Mouse (Mus musculus): Measurements from ENCODE around the gene Ubl3. TPM values are rescaled to one million over a fixed set of nuclear protein-coding genes. Genes with fewer than 3 reads are reported as not detected.

Ubl3 gene
- polyA plus RNA-seq, 1 experiment from 2014 or later: 79.3 TPM

DNA sequence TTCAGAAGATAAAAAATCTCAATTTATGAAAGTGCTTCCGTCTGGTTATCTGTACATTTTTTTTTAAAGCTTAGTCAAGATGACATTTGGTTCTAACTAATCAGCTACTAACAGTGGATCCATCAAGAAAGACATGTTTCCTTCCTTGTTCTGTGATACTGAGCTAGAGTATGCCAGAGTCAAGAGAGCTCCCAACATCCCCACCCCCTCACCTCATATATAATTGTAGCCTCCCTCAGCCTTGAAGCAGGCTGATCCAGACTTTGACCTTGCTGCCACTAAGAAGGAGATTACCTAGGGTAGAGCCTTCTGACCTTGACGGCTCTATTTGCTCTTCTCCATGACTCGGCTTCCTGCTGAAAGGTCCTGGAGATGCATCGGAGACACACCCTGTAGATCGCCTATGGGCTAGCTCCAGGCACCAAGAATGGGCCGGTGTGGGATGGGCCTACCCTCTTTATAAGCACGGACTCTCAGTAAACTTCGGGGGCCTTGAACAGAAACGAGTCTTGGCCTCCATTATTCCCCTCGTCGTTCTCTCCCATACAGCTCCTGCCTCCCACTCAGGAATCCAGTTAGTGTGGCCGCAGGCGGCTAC, 27.9 kb upstream of the Ubl3 start:
- H3K9me3 ChIP-seq: no peaks in the 10 kb centered on the region
- H3K9ac ChIP-seq: no peak overlapping the region
- H3K36me3 ChIP-seq: no peaks in the 10 kb centered on the region
- H3K4me1 ChIP-seq: peaks cover 12% of the 10 kb centered on the region; the same call in 1 of the 2 replicates
- H3K27me3 ChIP-seq: no peaks in the 10 kb centered on the region
- H3K27ac ChIP-seq: no peak overlapping the region
- H3K4me2 ChIP-seq (replicated peaks): no peak overlapping the region
- no peak overlapping the region for H3K4me3 ChIP-seq
- WGBS: 91% methylated on average over 13 of the region's 13 CpGs
- no peak for ATAC-seq (ENCODE audit: insufficient number of reproducible peaks, insufficient read depth, low FRiP score, low TSS enrichment)

DNA sequence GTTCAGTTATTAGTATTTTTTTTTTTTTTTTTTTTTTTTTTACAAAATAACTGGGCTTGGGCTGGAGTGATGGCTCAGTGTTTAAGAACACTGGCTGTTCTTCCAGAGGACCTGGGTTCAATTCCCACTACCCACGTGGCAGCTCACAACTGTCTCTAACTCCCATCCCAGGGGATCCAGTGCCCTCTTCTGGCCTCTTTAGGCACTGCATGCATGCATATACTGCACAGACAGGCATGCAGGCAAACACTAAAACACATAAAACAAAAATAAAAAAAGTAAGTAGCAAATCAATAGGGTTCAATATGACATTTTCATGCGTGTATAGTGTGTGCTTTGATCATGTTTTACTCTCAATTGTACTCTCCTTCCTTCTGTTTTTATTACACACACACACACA, 26.6 kb upstream of the Ubl3 start:
- Histone ChIP-seq H3K9ac (no peak overlapping the region), H3K36me3 (no peaks in the 10 kb centered on the region), H3K4me3 (no peak overlapping the region), H3K4me1 (peaks cover 23% of the 10 kb centered on the region), H3K9me3 (no peaks in the 10 kb centered on the region), H3K27me3 (no peaks in the 10 kb centered on the region), H3K27ac (no peak overlapping the region), H3K4me2 (replicated peaks) (no peak overlapping the region)
- WGBS: 88% methylated on average over 2 of the region's 2 CpGs
- no peak for ATAC-seq (ENCODE audit: insufficient number of reproducible peaks, insufficient read depth, low FRiP score, low TSS enrichment)

DNA sequence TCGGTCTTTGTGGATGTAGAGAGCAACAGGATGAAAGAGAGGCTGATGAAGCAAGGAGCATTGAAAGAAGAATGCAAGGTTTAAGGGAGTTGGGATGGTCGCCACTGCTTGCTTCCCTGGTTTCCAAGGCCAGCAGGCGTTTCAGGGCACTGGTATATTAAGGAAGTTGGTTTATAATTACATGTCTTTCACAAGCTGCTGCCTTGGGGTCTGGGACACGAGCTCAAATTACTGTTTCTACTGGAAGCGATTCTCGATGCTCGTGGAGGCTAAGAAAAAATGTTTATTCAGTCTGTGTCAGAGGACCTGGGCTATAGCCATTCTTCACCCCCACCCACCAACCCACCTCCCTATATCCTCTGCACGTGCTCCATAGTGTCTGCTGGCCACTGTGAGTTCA, 25.8 kb upstream of the Ubl3 start:
- 25% methylated on average over 8 of the region's 8 CpGs for WGBS

DNA sequence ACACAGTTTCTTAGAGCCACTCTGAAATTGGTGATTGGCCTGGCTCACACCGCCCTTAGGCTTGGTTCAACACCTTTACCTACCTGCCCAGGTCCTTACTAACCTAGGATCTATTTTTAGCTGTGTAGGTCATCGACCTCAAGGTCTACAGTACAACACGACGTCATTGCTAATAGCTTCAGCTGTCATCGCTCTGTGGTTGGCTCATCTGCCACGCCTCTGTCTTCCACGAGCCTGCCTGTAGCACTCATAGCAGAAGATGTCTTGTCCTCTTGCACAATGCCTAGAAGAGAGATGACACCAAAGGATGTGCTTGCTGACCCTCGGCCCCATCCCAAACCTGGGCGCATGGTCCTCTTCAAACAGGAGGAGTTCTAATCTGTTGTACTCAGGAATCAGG, 24.7 kb upstream of the Ubl3 start:
- Histone ChIP-seq H3K4me2 (replicated peaks) (no peak overlapping the region), H3K4me1 (peaks cover 23% of the 10 kb centered on the region), H3K36me3 (no peaks in the 10 kb centered on the region), H3K27me3 (no peaks in the 10 kb centered on the region), H3K9ac (no peak overlapping the region), H3K27ac (no peak overlapping the region), H3K4me3 (no peak overlapping the region), H3K9me3 (no peaks in the 10 kb centered on the region)
- ATAC-seq (ENCODE audit: insufficient number of reproducible peaks, insufficient read depth, low FRiP score, low TSS enrichment): no peak
- WGBS: 84% methylated on average over 9 of the region's 9 CpGs

More for the DNA sequence above, 25.8 kb upstream of the Ubl3 start:
- no peak overlapping the region for H3K4me3 ChIP-seq
- H3K9ac ChIP-seq: no peak overlapping the region
- peaks cover 23% of the 10 kb centered on the region for H3K4me1 ChIP-seq
- ATAC-seq (ENCODE audit: insufficient number of reproducible peaks, insufficient read depth, low FRiP score, low TSS enrichment): no peak
- no peaks in the 10 kb centered on the region for H3K9me3 ChIP-seq
- no peak overlapping the region for H3K4me2 ChIP-seq (replicated peaks)
- H3K27ac ChIP-seq: peak overlapping the region; percentile 57; the same call in 1 of the 2 replicates
- H3K36me3 ChIP-seq: no peaks in the 10 kb centered on the region
- H3K27me3 ChIP-seq: no peaks in the 10 kb centered on the region

DNA sequence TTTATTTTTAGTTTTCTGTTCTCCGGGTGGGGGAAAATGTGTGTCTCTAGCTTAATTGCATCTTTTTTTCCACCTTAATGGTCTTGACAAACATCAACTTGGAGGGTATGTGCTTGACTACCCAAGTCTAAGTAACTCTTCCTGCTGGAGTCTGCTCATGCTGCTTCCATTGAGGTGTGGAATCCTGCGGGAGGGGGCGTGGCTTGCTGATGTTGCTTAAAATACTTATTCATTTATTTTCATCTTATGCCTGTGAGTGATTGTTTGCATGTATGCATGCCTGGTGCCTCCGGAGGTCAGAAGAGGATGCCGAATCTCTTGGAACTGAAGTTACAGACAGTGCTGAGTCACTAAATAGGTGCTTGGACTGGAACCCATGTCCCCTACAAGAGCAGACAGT, 22.6 kb upstream of the Ubl3 start:
- Histone ChIP-seq H3K36me3 (no peaks in the 10 kb centered on the region), H3K4me3 (no peak overlapping the region), H3K9ac (no peak overlapping the region), H3K9me3 (no peaks in the 10 kb centered on the region), H3K4me2 (replicated peaks) (no peak overlapping the region), H3K4me1 (peaks cover 23% of the 10 kb centered on the region), H3K27me3 (no peaks in the 10 kb centered on the region), H3K27ac (no peak overlapping the region)
- WGBS: 62% methylated on average over 5 of the region's 5 CpGs
- no peak for ATAC-seq (ENCODE audit: insufficient number of reproducible peaks, insufficient read depth, low FRiP score, low TSS enrichment)

DNA sequence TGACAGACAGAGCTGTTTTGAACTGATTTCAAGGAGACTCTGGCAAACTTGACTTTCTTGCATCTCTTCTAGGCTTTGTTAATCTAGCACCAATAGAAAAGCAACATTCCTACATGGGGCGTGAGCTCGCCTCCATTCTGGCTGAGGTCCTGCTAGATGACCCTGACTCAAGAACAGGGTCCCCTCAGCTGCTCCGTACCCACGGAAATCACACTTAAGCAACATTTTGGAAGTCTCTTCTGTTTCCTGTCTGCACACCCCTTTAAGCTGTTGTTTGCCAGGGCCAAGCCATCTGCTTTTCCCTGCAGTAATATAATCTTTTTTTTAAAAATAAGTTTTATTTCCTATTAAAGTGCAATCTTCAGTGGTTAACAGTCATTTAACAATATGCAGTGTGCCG, 20.1 kb upstream of the Ubl3 start:
- no peaks in the 10 kb centered on the region for H3K27me3 ChIP-seq
- no peaks in the 10 kb centered on the region for H3K36me3 ChIP-seq
- peaks cover 17% of the 10 kb centered on the region for H3K4me1 ChIP-seq
- 83% methylated on average over 5 of the region's 5 CpGs for WGBS
- H3K4me3 ChIP-seq: no peak overlapping the region
- H3K9me3 ChIP-seq: no peaks in the 10 kb centered on the region
- ATAC-seq (ENCODE audit: insufficient number of reproducible peaks, insufficient read depth, low FRiP score, low TSS enrichment): no peak
- no peak overlapping the region for H3K4me2 ChIP-seq (replicated peaks)
- no peak overlapping the region for H3K27ac ChIP-seq
- no peak overlapping the region for H3K9ac ChIP-seq

DNA sequence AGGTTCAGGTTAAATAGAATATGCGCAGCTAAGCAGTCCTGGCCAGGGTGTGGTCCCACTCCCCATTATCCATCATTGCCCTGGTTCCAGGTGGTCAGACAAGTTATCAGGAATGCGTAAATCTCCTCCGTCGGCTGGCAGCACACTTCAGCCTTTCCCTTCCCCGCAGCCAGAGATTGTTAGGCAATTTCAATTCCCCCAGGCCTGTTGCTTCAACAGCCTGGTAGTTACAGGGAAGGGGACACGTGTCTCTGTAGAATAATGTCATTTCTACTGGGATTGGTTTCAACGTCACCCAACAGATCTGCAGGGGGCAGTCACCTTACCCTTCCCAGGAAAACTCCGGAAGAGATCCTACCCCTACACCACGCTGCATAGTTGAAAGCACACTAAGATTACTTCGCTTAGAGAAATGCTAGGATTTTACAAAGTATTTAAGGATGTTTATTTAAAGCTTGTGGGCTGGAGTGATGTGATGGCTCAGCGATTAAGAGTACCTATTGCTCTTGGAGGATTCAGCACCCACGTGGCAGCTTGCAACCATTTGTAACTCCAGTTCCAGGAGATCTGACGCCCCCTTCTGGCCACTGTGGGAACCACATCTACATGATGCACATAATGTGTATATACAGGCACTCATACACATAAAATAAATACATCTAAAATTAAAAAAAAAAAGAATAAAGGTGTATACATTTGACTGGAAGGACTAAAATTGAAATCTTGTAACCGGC, 18.1 kb upstream of the Ubl3 start:
- Histone ChIP-seq H3K4me1 (peaks cover 13% of the 10 kb centered on the region), H3K9me3 (no peaks in the 10 kb centered on the region), H3K9ac (no peak overlapping the region), H3K36me3 (no peaks in the 10 kb centered on the region), H3K4me3 (no peak overlapping the region), H3K4me2 (replicated peaks) (no peak overlapping the region), H3K27ac (no peak overlapping the region), H3K27me3 (no peaks in the 10 kb centered on the region)
- no peak for ATAC-seq (ENCODE audit: insufficient number of reproducible peaks, insufficient read depth, low FRiP score, low TSS enrichment)
- 79% methylated on average over 14 of the region's 14 CpGs for WGBS

DNA sequence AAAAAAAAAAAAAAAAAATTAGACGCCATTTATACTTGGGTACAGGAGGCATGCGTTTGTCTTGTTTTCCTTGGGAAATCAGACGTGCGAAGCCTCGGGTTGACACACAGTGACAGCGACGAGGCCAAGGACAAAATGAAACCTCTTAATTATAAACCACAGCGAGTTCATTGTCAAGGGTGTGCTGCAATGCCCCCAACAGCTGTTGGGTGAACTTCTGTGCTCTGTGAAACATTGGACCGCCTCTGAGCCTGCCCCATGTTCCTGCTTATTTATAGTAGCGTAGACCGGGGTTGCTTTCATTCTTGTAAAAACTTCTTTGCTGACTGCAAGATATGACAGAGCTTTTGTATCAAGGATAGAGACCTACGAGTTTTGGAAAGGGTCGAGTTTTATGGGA, 16.9 kb upstream of the Ubl3 start:
- Histone ChIP-seq H3K9ac (no peak overlapping the region), H3K4me1 (0 out of 2 replicates have a peak, but pooled peaks cover 2% of the 10 kb centered on the region), H3K9me3 (no peaks in the 10 kb centered on the region), H3K27ac (no peak overlapping the region), H3K4me3 (no peak overlapping the region), H3K4me2 (replicated peaks) (no peak overlapping the region), H3K27me3 (no peaks in the 10 kb centered on the region), H3K36me3 (no peaks in the 10 kb centered on the region)
- ATAC-seq (ENCODE audit: insufficient number of reproducible peaks, insufficient read depth, low FRiP score, low TSS enrichment): no peak
- 70% methylated on average over 13 of the region's 13 CpGs for WGBS

DNA sequence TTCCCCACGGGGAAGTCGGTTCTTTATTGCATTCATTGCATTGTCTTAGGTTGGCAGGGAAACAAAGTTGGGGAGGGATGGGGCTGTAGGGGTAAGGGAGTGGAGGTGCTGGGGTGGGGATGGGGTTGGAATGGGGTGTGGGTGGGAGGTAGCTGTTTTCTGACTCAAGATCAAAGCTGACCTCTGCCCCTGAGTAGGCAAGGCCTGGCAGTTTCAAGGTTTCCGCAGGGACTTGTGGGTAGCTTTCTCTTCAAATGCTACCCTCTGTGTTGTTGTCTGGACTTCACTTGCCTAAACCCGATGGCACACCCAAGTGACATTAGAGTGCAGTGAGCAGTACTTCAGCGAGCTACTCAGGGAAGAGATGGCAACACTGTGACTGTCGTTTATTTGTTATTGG, 13.0 kb upstream of the Ubl3 start:
- no peak for ATAC-seq (ENCODE audit: insufficient number of reproducible peaks, insufficient read depth, low FRiP score, low TSS enrichment)
- WGBS: 40% methylated on average over 6 of the region's 6 CpGs

DNA sequence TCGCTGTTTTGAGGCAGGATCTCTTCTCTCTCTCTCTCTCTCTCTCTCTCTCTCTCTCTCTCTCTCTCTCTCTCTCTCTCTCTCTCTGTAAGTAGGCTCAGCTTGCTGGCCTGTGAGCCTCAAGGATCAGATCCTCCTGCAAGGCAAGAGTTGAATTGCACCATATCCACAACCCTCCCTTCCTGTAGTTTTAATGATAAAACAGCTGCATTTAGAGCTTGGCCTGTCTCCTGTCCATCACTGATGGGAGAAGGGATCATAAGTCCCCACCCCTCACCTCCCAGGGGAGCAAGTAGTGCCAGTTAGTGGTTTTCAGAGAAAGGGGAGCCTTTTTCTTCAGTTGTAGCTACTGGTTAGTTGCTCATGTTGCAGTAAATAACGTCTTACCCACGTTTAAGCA, 11.5 kb upstream of the Ubl3 start:
- Histone ChIP-seq H3K36me3 (no peaks in the 10 kb centered on the region), H3K27me3 (no peaks in the 10 kb centered on the region), H3K27ac (no peak overlapping the region), H3K9ac (no peak overlapping the region), H3K9me3 (no peaks in the 10 kb centered on the region), H3K4me2 (replicated peaks) (no peak overlapping the region), H3K4me3 (no peak overlapping the region), H3K4me1 (no peaks in the 10 kb centered on the region)
- no peak for ATAC-seq (ENCODE audit: insufficient number of reproducible peaks, insufficient read depth, low FRiP score, low TSS enrichment)
- WGBS: 76% methylated on average over 3 of the region's 3 CpGs

More for the DNA sequence above, 13.0 kb upstream of the Ubl3 start:
- no peak overlapping the region for H3K9ac ChIP-seq
- no peak overlapping the region for H3K4me2 ChIP-seq (replicated peaks)
- no peaks in the 10 kb centered on the region for H3K36me3 ChIP-seq
- H3K27ac ChIP-seq: no peak overlapping the region
- H3K4me3 ChIP-seq: no peak overlapping the region
- H3K27me3 ChIP-seq: no peaks in the 10 kb centered on the region
- no peaks in the 10 kb centered on the region for H3K9me3 ChIP-seq
- H3K4me1 ChIP-seq: no peaks in the 10 kb centered on the region

DNA sequence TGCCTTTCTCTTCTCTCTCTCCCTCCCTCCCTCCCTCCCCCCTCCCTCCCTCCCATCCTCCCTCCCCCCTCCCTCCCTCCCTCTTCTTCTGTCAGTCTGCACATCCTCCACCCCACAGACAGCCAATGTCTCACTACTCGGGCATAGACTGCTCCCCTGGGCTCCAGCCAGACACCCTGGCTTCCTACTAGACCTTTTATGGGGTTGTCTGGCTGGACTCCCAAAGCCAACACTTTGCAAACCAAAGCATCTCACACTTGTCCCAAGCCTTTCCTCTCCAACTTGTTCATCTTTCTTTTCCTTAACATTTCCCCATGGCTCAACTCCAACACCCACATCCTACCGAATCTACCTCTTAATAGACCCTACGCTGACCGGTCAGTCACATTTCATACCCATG, 10.7 kb upstream of the Ubl3 start:
- 88% methylated on average over 3 of the region's 4 CpGs for WGBS
- no peak for ATAC-seq (ENCODE audit: insufficient number of reproducible peaks, insufficient read depth, low FRiP score, low TSS enrichment)
- H3K4me3 ChIP-seq: no peak overlapping the region

DNA sequence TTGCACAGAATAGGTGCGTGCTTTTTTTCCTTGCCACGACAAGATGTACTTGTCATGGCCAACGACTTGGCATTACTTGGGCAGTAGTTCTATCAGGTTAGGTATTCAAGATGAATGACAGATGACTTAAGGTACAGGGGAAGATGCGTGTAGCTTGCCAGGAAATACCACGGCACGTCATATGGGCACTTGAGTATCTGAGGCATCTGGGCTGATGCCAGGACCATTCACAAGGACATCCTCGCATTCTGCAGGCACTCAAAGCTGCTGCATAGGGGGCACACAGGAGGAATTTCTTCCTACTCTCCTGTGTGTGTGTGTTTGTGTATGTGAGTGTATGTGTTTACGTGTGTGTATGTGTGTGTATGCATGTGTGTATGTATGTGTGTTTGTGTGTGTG, 9.6 kb upstream of the Ubl3 start:
- ATAC-seq (ENCODE audit: insufficient number of reproducible peaks, insufficient read depth, low FRiP score, low TSS enrichment): no peak

More for the DNA sequence above, 10.7 kb upstream of the Ubl3 start:
- H3K9ac ChIP-seq: no peak overlapping the region
- H3K4me2 ChIP-seq (replicated peaks): no peak overlapping the region
- H3K4me1 ChIP-seq: no peaks in the 10 kb centered on the region
- H3K9me3 ChIP-seq: no peaks in the 10 kb centered on the region
- H3K36me3 ChIP-seq: no peaks in the 10 kb centered on the region
- H3K27ac ChIP-seq: no peak overlapping the region
- H3K27me3 ChIP-seq: no peaks in the 10 kb centered on the region

More for the DNA sequence above, 9.6 kb upstream of the Ubl3 start:
- Histone ChIP-seq H3K9me3 (no peaks in the 10 kb centered on the region), H3K27ac (no peak overlapping the region), H3K4me2 (replicated peaks) (no peak overlapping the region), H3K4me3 (no peak overlapping the region), H3K27me3 (no peaks in the 10 kb centered on the region), H3K4me1 (no peaks in the 10 kb centered on the region), H3K36me3 (no peaks in the 10 kb centered on the region), H3K9ac (no peak overlapping the region)
- WGBS: 88% methylated on average over 8 of the region's 8 CpGs

All from embryonic facial prominence, embryonic 12.5 days (tissue).